Mouse (Mus musculus): ENCODE measurements around the gene Cend1. TPM values are rescaled to one million over a fixed set of nuclear protein-coding genes. Genes with fewer than 3 reads are reported as not detected.
A peak's percentile ranks its signal among the peaks of the same experiment; 100 is the strongest.

The Cend1 gene
- polyA plus RNA-seq, 1 experiment = 231 TPM

- Histone ChIP-seq H3K4me3 (ENCODE audit: insufficient read depth, low read length) (no peak overlapping the region), H3K4me1 (ENCODE audit: control insufficient read depth, insufficient read depth, low read length) (no peaks in the 10 kb centered on the region), H3K27ac (ENCODE audit: insufficient read depth, low read length) (no peak overlapping the region)
- TF ChIP-seq POLR2A (IDR thresholded peaks at IDR 0.05; ENCODE audit: extremely low read depth, insufficient read depth, low read length) (no peak), CTCF (IDR thresholded peaks at IDR 0.05; ENCODE audit: extremely low read depth, insufficient read depth, low read length) (no peak)
These were observed 9.1 kb downstream of the Cend1 start for GRCm38 (mm10) chr7:141420030-141420702.

DNA sequence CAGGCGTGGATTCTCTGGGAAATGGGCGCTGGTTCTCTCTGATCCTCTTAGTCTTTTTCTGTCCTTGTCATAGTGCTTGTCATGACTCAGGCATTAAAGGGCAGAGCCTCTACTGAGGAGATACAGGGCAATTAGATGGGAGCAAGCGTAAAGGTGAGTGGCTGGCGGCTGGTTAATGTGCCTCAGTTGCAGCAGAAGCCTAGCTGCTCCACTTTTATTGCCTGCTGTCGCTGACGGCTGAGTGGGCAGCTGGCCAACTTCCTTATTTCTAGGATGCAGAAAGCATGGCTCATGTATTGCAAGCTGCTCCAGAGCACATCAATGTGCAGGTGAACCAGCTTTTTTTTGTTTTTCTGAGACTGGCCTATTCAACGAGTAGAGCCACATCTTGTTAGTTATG is 10.3 kb downstream of the Cend1 start:
- H3K4me3 ChIP-seq (ENCODE audit: insufficient read depth, low read length) = no peak overlapping the region
- TF ChIP-seq POLR2A (IDR thresholded peaks at IDR 0.05; ENCODE audit: extremely low read depth, insufficient read depth, low read length) (no peak), CTCF (IDR thresholded peaks at IDR 0.05; ENCODE audit: extremely low read depth, insufficient read depth, low read length) (no peak)
- no peak overlapping the region for H3K27ac ChIP-seq (ENCODE audit: insufficient read depth, low read length)
- H3K4me1 ChIP-seq (ENCODE audit: control insufficient read depth, insufficient read depth, low read length) = no peaks in the 10 kb centered on the region

DNA sequence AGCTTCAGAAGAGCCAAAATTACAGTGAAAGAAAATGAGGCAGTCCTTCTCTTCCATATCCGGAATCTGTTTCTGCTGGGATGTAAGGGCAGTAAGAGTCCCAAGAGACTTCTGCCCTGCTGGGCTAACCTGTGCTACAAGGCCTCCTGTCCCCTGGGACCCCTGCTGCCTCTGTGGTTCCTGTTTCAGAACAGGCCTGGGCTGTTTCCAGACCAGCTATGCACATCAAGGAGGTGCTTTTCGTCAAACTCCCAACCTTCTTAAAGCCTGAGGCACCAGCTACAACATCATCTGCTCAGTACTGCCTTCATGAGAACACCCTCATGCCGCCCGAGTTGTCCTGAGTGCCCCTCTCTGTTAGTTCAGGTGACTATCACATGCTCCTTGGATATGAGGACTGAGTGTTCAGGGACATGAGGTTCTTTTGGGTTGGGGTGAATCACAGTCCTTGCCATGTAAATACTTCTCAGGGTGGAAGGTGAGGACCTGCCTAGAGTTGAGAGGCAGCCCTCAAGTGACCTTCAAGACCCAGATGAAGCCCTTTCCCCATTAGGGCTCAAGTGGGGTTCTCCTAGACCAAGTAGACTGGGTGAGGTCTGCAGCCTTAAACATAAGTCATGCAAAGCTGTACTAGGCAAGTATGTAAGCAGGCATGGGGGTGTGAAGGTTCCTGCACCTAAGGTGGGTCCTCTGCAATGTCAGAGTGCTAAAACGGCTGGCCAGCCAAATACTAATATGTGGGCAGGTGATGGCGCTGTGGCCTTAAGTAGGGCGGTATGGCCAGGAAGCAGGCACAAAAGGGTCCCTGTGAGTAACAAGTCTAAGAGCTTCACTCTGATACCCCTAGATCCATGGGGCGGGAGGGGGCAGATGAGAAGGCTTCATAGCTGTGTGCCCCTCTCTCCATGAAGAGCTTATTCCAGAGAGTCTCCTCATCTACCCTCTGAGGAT is 11.3 kb downstream of the Cend1 start:
- TF ChIP-seq POLR2A (IDR thresholded peaks at IDR 0.05; ENCODE audit: extremely low read depth, insufficient read depth, low read length) (no peak), CTCF (IDR thresholded peaks at IDR 0.05; ENCODE audit: extremely low read depth, insufficient read depth, low read length) (no peak)
- H3K27ac ChIP-seq (ENCODE audit: insufficient read depth, low read length) = no peak overlapping the region
- no peak overlapping the region for H3K4me3 ChIP-seq (ENCODE audit: insufficient read depth, low read length)
- H3K4me1 ChIP-seq (ENCODE audit: control insufficient read depth, insufficient read depth, low read length) = no peaks in the 10 kb centered on the region

- TF ChIP-seq CTCF (IDR thresholded peaks at IDR 0.05; ENCODE audit: extremely low read depth, insufficient read depth, low read length) (no peak), POLR2A (IDR thresholded peaks at IDR 0.05; ENCODE audit: extremely low read depth, insufficient read depth, low read length) (no peak)
These were observed 13.0 kb downstream of the Cend1 start for GRCm38 (mm10) chr7:141416144-141416841.

DNA sequence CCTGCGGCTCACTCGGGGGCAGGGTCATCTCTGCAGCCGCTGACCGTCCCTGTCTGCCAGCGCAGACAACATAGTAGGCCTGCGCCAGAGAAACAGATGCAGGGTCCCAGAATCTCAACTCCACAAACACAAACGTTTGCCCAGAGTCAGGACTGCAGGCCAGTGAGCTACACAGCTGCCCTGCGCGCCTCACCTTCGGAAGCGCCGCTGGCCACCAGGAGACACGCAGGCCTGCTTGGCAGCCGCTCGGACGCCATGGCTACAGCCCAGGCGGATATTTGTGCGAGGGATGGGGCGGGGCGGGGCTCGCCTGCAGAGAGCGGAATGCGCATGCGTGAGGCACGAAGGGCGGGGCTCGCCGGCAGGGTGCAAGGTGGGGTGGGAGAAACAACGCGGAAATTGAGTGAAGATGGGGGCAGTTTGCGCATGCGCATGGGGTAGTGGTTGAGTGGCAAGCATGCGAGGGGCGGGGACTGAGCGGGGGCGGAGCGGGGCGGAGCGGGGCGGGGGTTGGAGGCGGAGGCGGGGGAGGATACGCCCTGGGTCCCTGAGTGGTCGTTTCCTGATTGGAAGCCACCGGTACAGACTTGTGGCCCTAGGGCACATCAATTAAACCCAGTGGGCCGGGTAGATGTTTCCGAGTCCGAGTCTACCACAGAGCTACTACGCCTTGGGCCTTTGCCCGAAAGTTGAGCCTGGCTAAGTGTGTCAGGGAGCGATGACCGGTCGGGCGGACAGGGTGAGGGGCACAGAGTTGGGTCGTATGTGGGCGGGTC is 15.3 kb downstream of the Cend1 start, which contains the start of gene Gatd1:
Gene Gatd1 (minus strand): TSS at position 328 of the 776 bp plus-strand sequence.
- Histone ChIP-seq H3K4me3 (ENCODE audit: insufficient read depth, low read length) (peak within 1 kb of the TSS; percentile 62), H3K27ac (ENCODE audit: insufficient read depth, low read length) (peak within 1 kb of the TSS; percentile 30), H3K4me1 (ENCODE audit: control insufficient read depth, insufficient read depth, low read length) (no peaks in the 10 kb centered on the region; the same call in 1 of the 2 replicates)
- TF ChIP-seq CTCF (IDR thresholded peaks at IDR 0.05; ENCODE audit: extremely low read depth, insufficient read depth, low read length) (no peak), POLR2A (IDR thresholded peaks at IDR 0.05; ENCODE audit: extremely low read depth, insufficient read depth, low read length) (peak; percentile 86)

More at GRCm38 (mm10) chr7:141416144-141416841, 13.0 kb downstream of the Cend1 start:
- H3K4me1 ChIP-seq (ENCODE audit: control insufficient read depth, insufficient read depth, low read length) = no peaks in the 10 kb centered on the region
- H3K27ac ChIP-seq (ENCODE audit: insufficient read depth, low read length) = no peak overlapping the region
- no peak overlapping the region for H3K4me3 ChIP-seq (ENCODE audit: insufficient read depth, low read length)

DNA sequence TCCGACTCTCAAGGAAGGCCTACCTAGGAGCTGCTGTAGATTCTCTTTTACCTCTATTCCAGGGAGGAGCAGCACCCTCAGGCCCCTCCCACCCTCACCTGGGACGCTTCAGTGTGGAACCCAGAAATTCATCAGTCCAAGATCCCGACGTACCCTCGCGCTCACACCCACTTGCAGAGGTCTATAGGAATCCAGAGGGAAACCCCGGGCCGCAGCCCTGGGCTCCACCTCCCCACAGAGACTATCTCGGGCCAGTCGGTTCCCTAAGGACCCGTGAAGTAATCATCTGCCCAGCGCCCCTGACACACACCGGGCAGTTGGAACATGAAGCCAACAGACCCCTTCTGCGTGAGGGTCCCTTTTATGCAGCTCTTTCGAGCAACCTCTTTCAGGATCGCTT is 16.0 kb downstream of the Cend1 start:
- TF ChIP-seq CTCF (IDR thresholded peaks at IDR 0.05; ENCODE audit: extremely low read depth, insufficient read depth, low read length) = no peak
- TF ChIP-seq POLR2A (IDR thresholded peaks at IDR 0.05; ENCODE audit: extremely low read depth, insufficient read depth, low read length) = no peak
- peak overlapping the region; percentile 30 for H3K27ac ChIP-seq (ENCODE audit: insufficient read depth, low read length)
- H3K4me1 ChIP-seq (ENCODE audit: control insufficient read depth, insufficient read depth, low read length) = no peaks in the 10 kb centered on the region; the same call in 1 of the 2 replicates
- H3K4me3 ChIP-seq (ENCODE audit: insufficient read depth, low read length) = peak overlapping the region; percentile 62

DNA sequence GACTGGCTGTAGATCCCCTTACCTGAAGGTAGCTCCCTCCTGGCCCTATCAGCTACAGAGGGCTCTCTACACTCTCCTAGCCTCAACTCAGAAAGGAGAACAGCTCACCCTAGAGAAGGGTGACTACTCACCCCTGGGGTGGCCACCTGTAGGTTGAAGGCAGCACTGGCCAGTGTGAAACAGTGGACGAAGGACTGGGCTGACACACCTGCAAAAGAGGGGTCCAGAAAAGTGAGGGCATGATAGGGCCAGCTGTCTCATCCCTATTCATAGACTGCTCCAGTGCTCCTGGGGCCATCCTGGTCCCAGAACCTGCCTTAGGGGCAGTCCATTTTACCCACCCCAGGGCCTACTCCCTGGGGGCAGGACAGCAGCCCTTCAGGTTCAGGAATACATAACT is 17.6 kb downstream of the Cend1 start:
- TF ChIP-seq CTCF (IDR thresholded peaks at IDR 0.05; ENCODE audit: extremely low read depth, insufficient read depth, low read length) (no peak), POLR2A (IDR thresholded peaks at IDR 0.05; ENCODE audit: extremely low read depth, insufficient read depth, low read length) (no peak)
- H3K4me1 ChIP-seq (ENCODE audit: control insufficient read depth, insufficient read depth, low read length) = no peaks in the 10 kb centered on the region; the same call in 1 of the 2 replicates
- H3K4me3 ChIP-seq (ENCODE audit: insufficient read depth, low read length) = no peak overlapping the region
- H3K27ac ChIP-seq (ENCODE audit: insufficient read depth, low read length) = no peak overlapping the region

DNA sequence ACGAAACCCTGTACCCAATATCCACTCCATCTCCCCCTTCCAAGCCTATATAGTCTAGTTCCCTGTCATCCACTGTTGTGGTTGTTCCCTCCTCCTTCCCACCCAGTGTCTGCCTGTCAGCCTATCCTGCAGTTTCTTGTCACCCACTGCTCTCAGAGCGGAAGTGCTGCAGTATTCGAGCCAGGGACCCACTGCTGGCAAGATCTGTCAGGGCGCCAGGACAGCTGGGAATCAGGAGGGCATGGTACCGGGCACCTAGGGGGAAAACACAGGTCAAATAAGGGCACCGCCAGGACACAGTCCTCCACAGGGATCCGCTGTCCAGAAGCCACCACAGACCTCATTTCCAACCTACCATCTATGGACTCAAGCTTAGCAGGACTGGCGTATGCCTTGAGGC is 18.7 kb downstream of the Cend1 start:
- H3K4me3 ChIP-seq (ENCODE audit: insufficient read depth, low read length) = no peak overlapping the region
- TF ChIP-seq POLR2A (IDR thresholded peaks at IDR 0.05; ENCODE audit: extremely low read depth, insufficient read depth, low read length) = no peak
- TF ChIP-seq CTCF (IDR thresholded peaks at IDR 0.05; ENCODE audit: extremely low read depth, insufficient read depth, low read length) = no peak
- H3K27ac ChIP-seq (ENCODE audit: insufficient read depth, low read length) = no peak overlapping the region
- H3K4me1 ChIP-seq (ENCODE audit: control insufficient read depth, insufficient read depth, low read length) = no peaks in the 10 kb centered on the region; the same call in 1 of the 2 replicates

Measured in cortical plate, adult 2 months (tissue).